Mouse (Mus musculus) liver, embryonic 12.5 days (tissue): Measurements from ENCODE around the gene H2-T22. TPM values are rescaled to one million over a fixed set of nuclear protein-coding genes. Genes with fewer than 3 reads are reported as not detected.
"Not testable (repeated sequence)": the region's sequence is repeated elsewhere in the genome, so short reads cannot be mapped to it uniquely, and the experiment has no call there.

Experiments used
- ATAC-seq: fragments of 200-750 bp; cut with Nextera tagmentation; 2 replicates; pipeline ENCODE4 v1.8.0; 2017; ENCODE audit warnings: moderate number of reproducible peaks, mild to moderate bottlenecking, moderate library complexity
- H3K27ac ChIP-seq: fragments of 300-500 bp; sonication (generic); 2 replicates; pipeline ENCODE4 v1.5.1; 2016; ENCODE audit warnings: mild to moderate bottlenecking
- H3K27me3 ChIP-seq: fragments of 300-500 bp; sonication (generic); replicated peaks from 2 replicates; pipeline ENCODE4 v1.6.1; 2016; ENCODE audit warnings: mild to moderate bottlenecking, moderate library complexity
- H3K36me3 ChIP-seq: fragments of 300-500 bp; sonication (generic); 2 replicates; pipeline ENCODE4 v1.6.1; 2016; ENCODE audit warnings: mild to moderate bottlenecking, moderate library complexity
- H3K4me1 ChIP-seq: fragments of 300-500 bp; sonication (generic); 2 replicates; pipeline ENCODE4 v1.6.1; 2016
- H3K4me2 ChIP-seq: fragments of 300-500 bp; sonication (generic); 2 replicates; pipeline ENCODE4 v1.6.1; 2016; ENCODE audit warnings: mild to moderate bottlenecking, moderate library complexity
- H3K4me3 ChIP-seq: fragments of 300-500 bp; sonication (generic); 2 replicates; pipeline ENCODE4 v1.5.1; 2016; ENCODE audit warnings: mild to moderate bottlenecking, moderate library complexity
- H3K9ac ChIP-seq: fragments of 300-500 bp; sonication (generic); 2 replicates; pipeline ENCODE4 v1.6.1; 2016; ENCODE audit warnings: mild to moderate bottlenecking, moderate library complexity
- H3K9me3 ChIP-seq: fragments of 300-500 bp; sonication (generic); replicated peaks from 2 replicates; pipeline ENCODE4 v1.6.1; 2016; ENCODE audit warnings: mild to moderate bottlenecking, moderate library complexity
- WGBS: fragments of 180-500 bp; shearing (Covaris S2); methylation state at CpG from one replicate; pipeline ENCODE4 v1.1.7; 2016; ENCODE audit not compliant: insufficient replicate concordance; 5-methylcytosine and 5-hydroxymethylcytosine counted together
- polyA plus RNA-seq: library from polyadenylated mRNA; unstranded; fragments of >200 nt; fragmentation: Nextera tagmentation; extraction: Ambion mirVana; gene quantifications from 2 replicates; pipeline ENCODE4 v1.2.1, GENCODE M21; 2016

H2-T22 gene
- polyA plus RNA-seq, 1 experiment from 2014 or later = 7.5 TPM

DNA sequence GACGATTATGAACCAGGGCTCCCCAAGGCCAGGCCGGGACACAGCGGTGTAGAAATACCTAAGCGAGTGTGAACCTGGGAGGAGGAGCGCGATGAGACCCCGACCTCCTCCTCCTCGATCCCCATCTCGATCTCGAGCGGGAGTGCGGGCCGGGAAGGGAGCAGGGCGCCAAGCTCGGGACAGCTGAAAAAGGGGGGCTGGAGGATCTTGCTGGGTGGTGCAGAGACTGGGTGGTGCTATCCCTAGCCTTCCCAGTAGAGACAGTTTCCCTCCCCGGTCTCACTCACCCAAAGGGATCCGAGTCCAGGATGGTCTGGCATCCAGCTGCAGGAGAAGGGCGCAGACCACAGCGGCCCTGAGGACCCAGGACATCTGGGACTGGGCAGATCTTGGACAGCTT lies 492 bp downstream of the H2-T22 start:
- not testable (repeated sequence) for H3K27me3 ChIP-seq, H3K9me3 ChIP-seq, H3K27ac ChIP-seq, H3K36me3 ChIP-seq
- Histone ChIP-seq H3K4me1 (peaks cover 21% of the 10 kb centered on the region), H3K9ac (peak overlapping the region; percentile 73), H3K4me2 (peak overlapping the region; percentile 83), H3K4me3 (peak overlapping the region; percentile 64)
- 4% methylated on average over 19 of the region's 19 CpGs for WGBS
- ATAC-seq = peak; percentile 40

DNA sequence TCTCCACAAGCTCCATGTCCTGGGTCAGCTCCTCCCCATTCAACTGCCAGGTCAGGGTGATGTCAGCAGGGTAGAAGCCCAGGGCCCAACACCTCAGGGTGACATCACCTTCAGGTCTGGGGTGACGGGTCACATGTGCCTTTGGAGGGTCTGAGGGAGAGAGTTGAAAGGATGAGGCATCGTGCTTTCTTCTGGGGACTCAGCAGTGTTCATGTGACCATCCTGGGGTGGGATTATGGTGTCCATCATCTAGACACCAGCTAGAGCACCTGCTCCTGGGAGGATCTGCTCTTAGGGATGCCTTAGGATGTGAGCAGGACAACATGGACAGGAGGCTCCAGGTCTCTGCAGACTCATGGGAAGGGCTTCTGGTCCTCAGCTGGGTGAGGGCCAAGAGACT lies 1.9 kb downstream of the H2-T22 start:
- 77% methylated on average over 2 of the region's 2 CpGs for WGBS
- H3K9ac ChIP-seq, ATAC-seq, H3K36me3 ChIP-seq, H3K4me2 ChIP-seq, H3K27me3 ChIP-seq, H3K4me3 ChIP-seq, H3K27ac ChIP-seq, H3K9me3 ChIP-seq: not testable (repeated sequence)
- H3K4me1 ChIP-seq = peaks cover 21% of the 10 kb centered on the region

DNA sequence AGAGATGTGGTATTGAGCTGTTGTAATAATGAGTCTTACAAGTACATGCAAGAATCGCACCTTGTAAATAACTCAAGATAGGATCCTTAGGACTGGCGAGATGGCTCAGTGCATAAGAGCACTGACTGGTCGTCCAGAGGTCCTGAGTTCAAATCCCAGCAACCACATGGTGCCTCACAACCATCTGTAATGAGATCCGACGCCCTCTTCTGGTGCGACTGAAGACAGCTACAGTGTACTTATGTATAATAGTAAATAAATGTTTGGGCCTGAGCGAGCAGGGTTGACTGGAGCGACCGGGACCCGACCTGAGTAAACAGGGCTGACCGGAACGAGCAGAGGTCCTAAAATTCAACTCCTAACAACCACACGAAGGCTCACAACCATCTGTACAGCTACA lies 6.4 kb downstream of the H2-T22 start:
- H3K9me3 ChIP-seq, H3K27ac ChIP-seq, ATAC-seq, H3K9ac ChIP-seq, H3K36me3 ChIP-seq, H3K4me3 ChIP-seq, H3K27me3 ChIP-seq, H3K4me2 ChIP-seq: not testable (repeated sequence)
- WGBS = 72% methylated on average over 13 of the region's 13 CpGs
- H3K4me1 ChIP-seq = peaks cover 11% of the 10 kb centered on the region

DNA sequence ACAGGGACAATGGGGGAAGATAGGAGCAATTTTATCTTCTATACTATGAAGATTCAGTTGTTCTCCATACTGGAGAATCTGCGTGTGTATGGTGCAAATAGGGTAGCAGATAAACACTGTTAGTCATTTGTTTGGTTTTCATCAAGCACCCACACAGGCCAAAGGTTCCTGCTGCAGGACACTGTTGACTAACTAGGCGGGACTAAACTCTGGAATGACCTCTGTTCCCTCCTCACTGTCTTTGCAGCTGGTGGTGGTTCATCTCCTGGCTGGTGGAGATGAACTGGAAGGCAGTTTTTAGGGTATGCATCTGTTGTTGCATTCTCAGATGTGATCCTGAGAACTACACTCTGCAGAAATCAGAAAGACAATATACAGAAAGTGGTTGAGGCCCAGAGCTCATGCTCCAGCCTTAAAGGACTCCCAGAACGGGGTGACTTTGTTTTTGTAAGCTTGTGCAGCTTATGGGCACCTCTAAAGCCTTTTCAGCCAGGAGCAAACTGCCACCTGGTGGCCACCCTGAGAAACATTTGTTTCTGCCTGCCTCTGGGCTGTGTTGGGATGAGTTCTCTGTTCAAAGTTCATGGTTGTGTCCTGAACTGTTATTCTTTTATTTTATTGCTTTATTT lies 7.4 kb downstream of the H2-T22 start:
- not testable (repeated sequence) for H3K4me3 ChIP-seq, H3K36me3 ChIP-seq, H3K9ac ChIP-seq, H3K27ac ChIP-seq, H3K27me3 ChIP-seq, H3K9me3 ChIP-seq
- H3K4me1 ChIP-seq = peaks cover 19% of the 10 kb centered on the region
- peak; percentile 60 for ATAC-seq
- 0 out of 2 replicates have a peak overlapping the region, but pooled peaks have one; percentile 8 for H3K4me2 ChIP-seq
- 26% methylated on average over 3 of the region's 3 CpGs for WGBS

DNA sequence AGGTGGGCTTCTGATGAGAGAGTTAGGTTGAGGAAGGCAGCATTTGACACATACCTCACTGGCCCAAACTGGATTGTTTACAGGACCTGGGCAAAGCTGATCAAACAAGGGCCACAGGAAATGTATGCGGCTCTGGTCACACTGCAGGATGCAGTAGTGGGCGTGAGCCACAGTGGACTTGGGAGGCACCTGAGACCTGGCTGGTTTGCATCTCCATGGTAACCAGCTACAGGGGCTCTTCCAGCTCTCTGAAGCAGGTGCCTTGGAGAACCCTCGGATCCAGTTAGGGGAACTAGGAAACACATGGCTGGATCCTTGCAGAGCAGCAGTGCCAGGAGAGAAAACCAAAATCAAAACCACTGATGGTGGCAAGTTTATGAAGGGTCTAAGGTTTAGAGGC lies 8.0 kb downstream of the H2-T22 start:
- WGBS = 51% methylated on average over 3 of the region's 3 CpGs
- H3K9ac ChIP-seq, H3K27me3 ChIP-seq, H3K36me3 ChIP-seq, H3K27ac ChIP-seq, H3K4me3 ChIP-seq, H3K9me3 ChIP-seq: not testable (repeated sequence)
- Histone ChIP-seq H3K4me1 (peaks cover 23% of the 10 kb centered on the region), H3K4me2 (0 out of 2 replicates have a peak overlapping the region, but pooled peaks have one; percentile 8)
- 0 out of 2 replicates have a peak, but pooled peaks have one; percentile 21 for ATAC-seq

DNA sequence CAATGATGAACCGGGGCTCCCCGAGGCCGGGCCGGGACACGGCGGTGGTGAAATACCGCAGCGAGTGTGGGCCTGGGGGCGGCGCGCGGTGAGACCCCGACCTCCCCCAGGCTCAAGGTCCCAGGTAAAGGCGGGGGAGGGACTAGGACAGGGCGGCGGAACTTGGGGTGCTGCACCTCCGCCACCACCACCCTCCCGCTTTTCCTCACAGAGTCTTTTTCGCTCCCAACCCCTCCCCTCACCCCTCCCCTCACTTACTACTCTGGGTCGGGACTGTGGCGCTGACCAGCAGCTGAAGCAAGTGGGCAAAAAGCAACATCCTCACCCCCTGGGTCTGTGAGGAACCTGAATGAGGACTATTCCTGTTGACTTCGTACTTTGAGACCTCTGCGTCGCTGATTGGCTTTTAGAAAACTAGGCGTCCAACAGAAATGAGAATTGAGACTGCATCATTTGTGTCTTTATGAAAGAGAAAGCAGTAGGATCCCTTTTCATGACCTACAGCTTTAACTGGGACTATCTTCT lies 10.1 kb downstream of the H2-T22 start, which contains the start of gene H2-T23:
TSS of gene H2-T23 (minus strand) at position 505 of the 525 bp plus-strand sequence.
- peak; percentile 47 for ATAC-seq
- H3K4me3 ChIP-seq = peak within 1 kb of the TSS; percentile 70
- H3K36me3 ChIP-seq, H3K9me3 ChIP-seq, H3K27me3 ChIP-seq: not testable (repeated sequence)
- peak within 1 kb of the TSS; percentile 75 for H3K9ac ChIP-seq
- H3K4me2 ChIP-seq = peak within 1 kb of the TSS; percentile 93
- H3K27ac ChIP-seq = peak within 1 kb of the TSS; percentile 64; the same call in 1 of the 2 replicates
- WGBS = 2% methylated on average over 24 of the region's 25 CpGs
- H3K4me1 ChIP-seq = peaks cover 33% of the 10 kb centered on the region

DNA sequence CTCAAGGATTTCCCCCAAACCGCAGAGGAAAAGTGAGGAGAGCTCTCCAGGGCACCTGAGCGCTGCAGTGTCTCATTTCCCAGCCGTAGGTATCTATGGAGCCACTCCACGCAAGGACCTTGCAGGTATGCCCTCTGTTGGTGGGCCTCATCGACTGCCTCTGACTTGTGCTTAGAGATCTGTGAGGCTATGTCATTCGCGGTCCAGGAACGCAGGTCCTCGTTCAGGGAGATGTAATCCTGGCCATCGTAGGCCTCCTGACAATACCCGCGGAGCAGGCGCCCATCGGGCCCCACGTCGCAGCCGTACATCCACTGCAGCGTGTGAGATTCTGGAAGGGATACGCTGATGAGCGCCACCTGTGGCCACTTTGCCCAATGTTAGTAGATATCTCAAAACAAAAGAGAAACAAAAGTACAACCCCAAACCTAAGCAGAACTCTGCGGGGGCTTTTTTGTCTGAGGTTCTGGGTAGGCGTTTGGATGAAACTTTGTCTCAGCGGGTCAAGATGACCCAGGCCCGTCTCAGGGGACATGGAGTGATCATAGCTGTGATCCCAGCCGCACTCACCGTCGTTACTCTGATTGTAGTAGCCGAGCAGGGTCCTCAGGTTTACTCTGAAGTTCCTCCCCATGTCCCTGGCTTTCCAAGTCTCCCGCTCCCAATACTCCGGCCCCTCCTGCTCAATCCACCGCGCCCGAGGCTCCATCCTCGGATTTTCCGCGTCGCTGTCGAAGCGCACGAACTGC lies 10.8 kb downstream of the H2-T22 start:
- Histone ChIP-seq H3K4me1 (peaks cover 33% of the 10 kb centered on the region), H3K27ac (peak overlapping the region; percentile 64; the same call in 1 of the 2 replicates), H3K4me2 (peak overlapping the region; percentile 93), H3K4me3 (peak overlapping the region; percentile 70), H3K9ac (peak overlapping the region; percentile 75)
- 3% methylated on average over 40 of the region's 40 CpGs for WGBS
- peak; percentile 48 for ATAC-seq
- H3K9me3 ChIP-seq, H3K27me3 ChIP-seq, H3K36me3 ChIP-seq: not testable (repeated sequence)

DNA sequence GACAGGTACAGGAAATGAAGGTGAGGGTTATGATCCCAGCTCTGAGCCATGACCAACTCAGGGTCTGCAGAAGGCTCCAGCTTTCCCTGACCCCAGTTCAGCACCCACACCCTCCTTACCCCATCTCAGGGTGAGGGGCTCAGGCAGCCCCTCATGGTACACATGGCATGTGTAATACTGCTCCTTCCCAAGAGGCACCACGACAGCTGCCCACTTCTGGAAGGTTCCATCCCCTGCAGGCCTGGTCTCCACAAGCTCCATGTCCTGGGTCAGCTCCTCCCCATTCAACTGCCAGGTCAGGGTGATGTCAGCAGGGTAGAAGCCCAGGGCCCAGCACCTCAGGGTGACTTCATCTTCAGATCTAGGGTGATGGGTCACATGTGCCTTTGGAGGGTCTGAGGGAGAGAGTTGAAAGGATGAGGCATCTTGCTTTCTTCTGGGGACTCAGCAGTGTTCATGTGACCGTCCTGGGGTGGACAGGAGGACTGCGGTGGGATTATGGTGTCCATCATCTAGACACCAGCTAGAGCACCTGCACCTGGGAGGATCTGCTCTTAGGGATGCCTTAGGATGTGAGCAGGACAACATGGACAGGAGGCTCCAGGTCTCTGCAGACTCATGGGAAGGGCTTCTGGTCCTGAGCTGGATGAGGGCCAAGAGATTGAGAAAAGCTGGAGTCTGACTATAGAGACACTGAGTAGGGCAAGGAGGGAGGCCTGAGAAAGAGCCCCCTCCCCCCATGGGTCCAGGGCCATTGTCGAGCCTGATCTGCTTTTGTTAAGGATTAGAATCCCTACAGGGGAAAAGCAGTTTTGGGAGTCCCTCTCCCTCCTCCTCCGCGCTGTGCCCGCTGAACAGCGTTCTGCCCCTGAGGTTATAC lies 11.6 kb downstream of the H2-T22 start:
- peak overlapping the region; percentile 93 for H3K4me2 ChIP-seq
- peaks cover 33% of the 10 kb centered on the region for H3K4me1 ChIP-seq
- ATAC-seq, H3K36me3 ChIP-seq, H3K27me3 ChIP-seq, H3K9me3 ChIP-seq: not testable (repeated sequence)
- H3K27ac ChIP-seq = peak overlapping the region; percentile 22; the same call in 1 of the 2 replicates
- H3K4me3 ChIP-seq = peak overlapping the region; percentile 70
- WGBS = 64% methylated on average over 8 of the region's 8 CpGs
- H3K9ac ChIP-seq = peak overlapping the region; percentile 75

DNA sequence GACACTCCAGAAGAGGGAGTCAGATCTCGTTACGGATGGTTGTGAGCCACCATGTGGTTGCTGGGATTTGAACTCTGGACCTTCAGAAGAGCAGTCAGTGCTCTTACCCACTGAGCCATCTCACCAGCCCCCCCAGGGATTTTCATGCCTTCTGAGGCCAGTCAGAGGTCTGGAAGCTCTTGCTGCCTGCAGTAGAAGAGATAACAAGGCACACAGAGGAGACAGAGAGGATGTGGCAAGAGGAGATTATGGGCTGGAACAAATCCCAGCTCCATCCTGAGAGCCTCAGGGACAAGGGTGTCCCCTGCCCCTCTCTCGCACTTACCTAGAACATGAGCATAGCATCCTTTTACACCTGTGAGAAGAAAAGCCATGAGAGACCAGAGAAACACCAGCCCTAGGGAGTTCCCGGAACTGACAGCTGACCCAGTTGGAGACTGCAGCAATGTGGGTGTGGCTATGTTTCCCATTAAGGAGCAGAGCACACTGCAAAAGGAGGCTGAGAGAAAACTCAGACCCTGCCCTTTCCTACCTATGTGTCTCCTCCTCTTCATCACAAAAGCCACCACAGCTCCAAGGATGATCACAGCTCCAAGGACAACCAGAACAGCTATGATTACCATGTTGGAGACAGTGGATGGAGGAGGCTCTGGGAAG lies 12.4 kb downstream of the H2-T22 start:
- H3K4me3 ChIP-seq, H3K36me3 ChIP-seq, H3K9me3 ChIP-seq, H3K27me3 ChIP-seq, H3K9ac ChIP-seq: not testable (repeated sequence)
- peak; percentile 56 for ATAC-seq
- H3K4me2 ChIP-seq = peak overlapping the region; percentile 31
- WGBS = 70% methylated on average over 4 of the region's 4 CpGs
- peaks cover 34% of the 10 kb centered on the region for H3K4me1 ChIP-seq
- H3K27ac ChIP-seq = peak overlapping the region; percentile 22; the same call in 1 of the 2 replicates

DNA sequence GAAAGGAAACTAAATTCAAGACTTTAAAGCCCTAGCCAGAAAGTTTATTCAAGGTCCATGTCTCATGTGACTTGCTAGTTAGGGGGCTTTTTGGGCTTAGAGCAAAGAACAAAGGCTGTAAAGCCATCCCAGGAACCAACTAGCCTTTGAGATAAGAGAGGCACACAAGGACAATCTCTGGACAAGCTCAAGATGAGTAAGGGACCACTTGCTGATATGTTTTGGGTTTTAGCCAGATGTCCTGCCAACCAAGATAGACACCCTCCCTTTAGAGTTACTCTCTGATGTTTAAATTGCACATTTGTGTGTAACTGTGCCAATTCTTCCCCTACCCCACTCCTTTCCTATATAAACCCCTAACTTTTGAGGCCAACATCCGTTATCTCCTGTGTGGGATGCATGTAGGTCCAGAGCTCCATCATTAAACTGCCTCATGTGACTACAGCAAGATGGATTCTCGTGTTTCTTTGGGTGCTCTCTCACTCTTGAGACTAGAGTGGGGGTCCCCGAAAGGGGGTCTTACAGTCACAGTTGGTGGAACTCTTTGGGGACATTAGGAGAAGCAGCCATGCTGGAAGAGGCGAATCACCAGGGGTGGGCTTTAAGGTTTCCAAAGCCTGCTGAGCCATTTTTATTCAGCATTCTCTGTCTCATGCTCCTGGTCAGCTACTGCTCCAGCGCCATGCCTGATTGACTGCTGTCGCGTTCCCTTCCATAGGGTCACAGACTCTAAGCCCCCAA lies 13.5 kb downstream of the H2-T22 start:
- Histone ChIP-seq H3K27me3 (no peaks in the 10 kb centered on the region), H3K4me3 (no peak overlapping the region), H3K27ac (no peak overlapping the region), H3K9me3 (no peaks in the 10 kb centered on the region), H3K9ac (no peak overlapping the region), H3K36me3 (no peaks in the 10 kb centered on the region), H3K4me2 (no peak overlapping the region), H3K4me1 (peaks cover 45% of the 10 kb centered on the region)
- ATAC-seq = no peak
- WGBS = 74% methylated on average over 7 of the region's 7 CpGs

DNA sequence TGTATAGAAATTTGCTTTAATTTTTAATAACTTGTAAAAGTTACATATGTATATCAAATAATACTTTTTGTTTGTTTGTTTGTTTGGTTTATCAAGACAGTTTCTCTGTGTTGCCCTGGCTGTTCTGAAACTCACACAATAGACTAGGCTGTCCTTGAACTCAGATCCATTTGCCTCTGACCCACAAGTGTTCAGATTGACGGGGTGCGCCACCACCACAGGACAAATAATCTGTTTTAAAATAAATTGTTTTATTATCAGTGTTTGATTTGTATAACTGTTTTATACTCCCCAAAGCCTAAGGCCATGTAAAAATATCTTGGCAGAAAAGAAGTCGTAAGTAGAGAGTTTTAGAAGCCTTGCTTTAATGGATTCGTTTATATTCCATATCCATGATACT lies 14.9 kb downstream of the H2-T22 start:
- WGBS = 79% methylated on average over 4 of the region's 4 CpGs
- no peak overlapping the region for H3K27ac ChIP-seq
- H3K9ac ChIP-seq = no peak overlapping the region
- no peaks in the 10 kb centered on the region for H3K27me3 ChIP-seq
- ATAC-seq = no peak
- no peaks in the 10 kb centered on the region for H3K36me3 ChIP-seq
- no peaks in the 10 kb centered on the region for H3K9me3 ChIP-seq
- H3K4me2 ChIP-seq = no peak overlapping the region
- no peak overlapping the region for H3K4me3 ChIP-seq
- H3K4me1 ChIP-seq = peaks cover 58% of the 10 kb centered on the region
